Mouse (Mus musculus) heart, postnatal 0 days (tissue): ENCODE data around the gene Susd1.

ENCODE experiments used
- CTCF ChIP-seq: IDR thresholded peaks from 2 replicates; pipeline ENCODE4 v1.5.1; 2016; ENCODE audit warnings: antibody characterized with exemption, control low read depth, low read depth
- EP300 ChIP-seq: IDR thresholded peaks from 2 replicates; pipeline ENCODE4 v1.6.1; 2016; ENCODE audit warnings: antibody characterized with exemption, low read depth

GRCm38 (mm10) chr4:59413428-59413827 lies 25.0 kb downstream of the Susd1 start:
- TF ChIP-seq EP300 (no peak), CTCF (no peak)
